Mouse (Mus musculus) G1E-ER4 (cell line): ENCODE data around the gene Gm4871. TPM values are rescaled to one million over a fixed set of nuclear protein-coding genes. Genes with fewer than 3 reads are reported as not detected.
"Not testable (repeated sequence)": the region's sequence is repeated elsewhere in the genome, so short reads cannot be mapped to it uniquely, and the experiment has no call there.

ENCODE experiments used
- GATA1 ChIP-seq: IDR thresholded peaks from one replicate; pipeline ENCODE4 v1.8.0; 2012; ENCODE audit warnings: low read length, inconsistent platforms
- polyA plus RNA-seq: library from polyadenylated mRNA; stranded (reverse); fragments of >175 nt; gene quantifications from 2 replicates; pipeline ENCODE4 v1.2.3, GENCODE M21; 2012

Gm4871 gene
- not detected in 2 replicates for polyA plus RNA-seq

- TF ChIP-seq GATA1: not testable (repeated sequence)
These were observed at the start of gene Gm4871 for GRCm38 (mm10) chr5:145032391-145032790. Gene Gm4871 (minus strand): TSS chr5:145032754.

- no peak for TF ChIP-seq GATA1
These were observed 49.5 kb upstream of the Gm4871 start for GRCm38 (mm10) chr5:145081866-145082613.

- no peak for TF ChIP-seq GATA1
These were observed 42.5 kb upstream of the Gm4871 start for GRCm38 (mm10) chr5:145075081-145075480.

GRCm38 (mm10) chr5:145071342-145071741 lies 38.8 kb upstream of the Gm4871 start:
- no peak for TF ChIP-seq GATA1

GRCm38 (mm10) chr5:145069707-145070106 lies 37.2 kb upstream of the Gm4871 start:
- no peak for TF ChIP-seq GATA1

- TF ChIP-seq GATA1: no peak
These were observed 36.3 kb upstream of the Gm4871 start for GRCm38 (mm10) chr5:145068863-145069262.

GRCm38 (mm10) chr5:145064765-145065340 lies 32.3 kb upstream of the Gm4871 start:
- no peak for TF ChIP-seq GATA1

- no peak for TF ChIP-seq GATA1
These were observed 27.0 kb upstream of the Gm4871 start for GRCm38 (mm10) chr5:145059524-145059923.

GRCm38 (mm10) chr5:145058722-145059121 lies 26.2 kb upstream of the Gm4871 start:
- no peak for TF ChIP-seq GATA1

GRCm38 (mm10) chr5:145057907-145058306 lies 25.4 kb upstream of the Gm4871 start:
- TF ChIP-seq GATA1: no peak

- TF ChIP-seq GATA1: not testable (repeated sequence)
These were observed 10.1 kb upstream of the Gm4871 start, which contains the start of gene 1700018F24Rik for GRCm38 (mm10) chr5:145042690-145043089. Gene 1700018F24Rik (plus strand): TSS chr5:145042990.

GRCm38 (mm10) chr5:145041628-145042027 lies 9.1 kb upstream of the Gm4871 start:
- TF ChIP-seq GATA1: no peak

GRCm38 (mm10) chr5:145014278-145014677 lies 18.3 kb downstream of the Gm4871 start:
- TF ChIP-seq GATA1: no peak

GRCm38 (mm10) chr5:145008878-145009659 lies 23.5 kb downstream of the Gm4871 start:
- TF ChIP-seq GATA1: no peak

- TF ChIP-seq GATA1: no peak
These were observed 27.0 kb downstream of the Gm4871 start for GRCm38 (mm10) chr5:145005596-145005995.

- TF ChIP-seq GATA1: no peak
These were observed 28.1 kb downstream of the Gm4871 start for GRCm38 (mm10) chr5:145004495-145004894.

- TF ChIP-seq GATA1: no peak
These were observed 29.2 kb downstream of the Gm4871 start for GRCm38 (mm10) chr5:145003362-145003761.
